Mouse (Mus musculus): ENCODE data around the gene Slc6a13. TPM values are rescaled to one million over a fixed set of nuclear protein-coding genes. Genes with fewer than 3 reads are reported as not detected.

Slc6a13 gene
- polyA plus RNA-seq, 1 experiment from 2014 or later: 39.9 TPM

GRCm38 (mm10) chr6:121319099-121319498 lies 19.1 kb downstream of the Slc6a13 start:
- WGBS: 69% methylated on average over 6 of the region's 6 CpGs
- Histone ChIP-seq H3K36me3 (ENCODE audit: control insufficient read depth, insufficient read depth, low read length) (no peaks in the 10 kb centered on the region), H3K27ac (ENCODE audit: low read length) (no peak overlapping the region), H3K9ac (ENCODE audit: low read depth, low read length) (no peak overlapping the region), H3K4me3 (ENCODE audit: low read depth, low read length) (no peak overlapping the region), H3K4me2 (ENCODE audit: low read length) (no peak overlapping the region), H3K27me3 (ENCODE audit: control insufficient read depth, insufficient read depth, low read depth, low read length) (no peaks in the 10 kb centered on the region), H3K9me3 (replicated peaks; ENCODE audit: control insufficient read depth, low read length, poor library complexity, severe bottlenecking) (no peaks in the 10 kb centered on the region), H3K4me1 (ENCODE audit: control insufficient read depth, insufficient read depth, low read length) (no peaks in the 10 kb centered on the region)
- no peak for ATAC-seq

DNA sequence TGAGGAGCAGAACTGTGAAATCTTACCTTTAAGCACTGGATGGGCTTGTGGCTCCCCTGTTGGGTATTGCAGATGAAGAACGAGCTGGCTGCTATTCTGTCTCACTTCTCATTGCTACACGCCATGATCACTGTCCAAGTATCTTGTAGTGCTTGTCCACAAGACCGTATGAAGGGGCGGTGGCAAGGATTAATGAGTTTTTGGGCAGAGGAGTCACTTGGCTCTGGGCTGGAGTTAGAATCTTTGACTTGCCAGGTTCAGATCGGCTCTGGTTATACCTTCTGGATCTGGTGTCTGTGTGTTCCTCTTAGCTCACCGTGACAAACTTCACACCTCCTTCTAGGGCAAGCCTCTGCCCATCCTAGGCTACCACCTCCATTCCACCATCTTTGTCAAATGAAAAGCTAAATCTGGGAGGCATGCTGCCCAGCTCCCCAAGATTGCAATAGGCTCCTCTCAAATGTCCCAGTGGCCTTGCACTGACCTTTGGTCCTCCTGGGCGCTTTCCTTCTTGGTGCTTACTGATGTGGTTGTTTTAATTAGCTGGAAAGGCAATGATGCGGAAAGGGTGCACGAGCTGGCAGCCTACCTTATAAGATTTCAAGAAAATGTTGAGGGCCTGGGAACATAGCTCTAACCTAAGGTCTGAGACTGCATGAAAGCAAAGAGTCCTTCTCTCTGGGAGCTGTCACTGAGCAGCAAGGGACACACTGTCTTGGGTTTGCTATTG lies 22.5 kb downstream of the Slc6a13 start:
- no peaks in the 10 kb centered on the region for H3K4me1 ChIP-seq (ENCODE audit: control insufficient read depth, insufficient read depth, low read length)
- no peak overlapping the region for H3K4me3 ChIP-seq (ENCODE audit: low read depth, low read length)
- no peaks in the 10 kb centered on the region for H3K36me3 ChIP-seq (ENCODE audit: control insufficient read depth, insufficient read depth, low read length)
- WGBS: 84% methylated on average over 9 of the region's 9 CpGs
- ATAC-seq: no peak
- no peak overlapping the region for H3K27ac ChIP-seq (ENCODE audit: low read length)
- no peak overlapping the region for H3K4me2 ChIP-seq (ENCODE audit: low read length)
- no peaks in the 10 kb centered on the region for H3K27me3 ChIP-seq (ENCODE audit: control insufficient read depth, insufficient read depth, low read depth, low read length)
- H3K9ac ChIP-seq (ENCODE audit: low read depth, low read length): no peak overlapping the region
- no peaks in the 10 kb centered on the region for H3K9me3 ChIP-seq (replicated peaks; ENCODE audit: control insufficient read depth, low read length, poor library complexity, severe bottlenecking)

DNA sequence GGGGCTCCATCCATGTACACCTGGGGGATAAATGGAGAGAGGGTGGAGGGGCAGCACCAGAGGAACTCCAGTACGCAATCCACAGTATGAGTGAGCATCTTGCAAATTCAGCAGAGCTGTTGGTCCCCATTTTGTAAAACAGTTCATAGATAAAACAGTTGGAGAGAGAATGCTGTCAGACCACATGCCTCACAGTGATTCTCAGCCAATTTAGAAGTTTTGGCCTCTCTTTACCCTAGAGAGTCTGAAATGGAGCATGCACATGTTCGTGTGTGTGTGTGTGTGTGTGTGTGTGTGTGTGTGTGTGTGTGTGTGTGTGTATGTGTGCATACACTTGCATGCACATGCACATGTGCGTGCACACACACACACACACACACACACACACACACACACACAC lies 25.3 kb downstream of the Slc6a13 start:
- H3K27me3 ChIP-seq (ENCODE audit: control insufficient read depth, insufficient read depth, low read depth, low read length): no peaks in the 10 kb centered on the region
- WGBS: 82% methylated on average over 2 of the region's 3 CpGs
- no peak overlapping the region for H3K27ac ChIP-seq (ENCODE audit: low read length)
- ATAC-seq: no peak
- H3K9ac ChIP-seq (ENCODE audit: low read depth, low read length): no peak overlapping the region
- no peaks in the 10 kb centered on the region for H3K36me3 ChIP-seq (ENCODE audit: control insufficient read depth, insufficient read depth, low read length)
- no peaks in the 10 kb centered on the region for H3K9me3 ChIP-seq (replicated peaks; ENCODE audit: control insufficient read depth, low read length, poor library complexity, severe bottlenecking)
- peaks cover 5% of the 10 kb centered on the region; the same call in 1 of the 2 replicates for H3K4me1 ChIP-seq (ENCODE audit: control insufficient read depth, insufficient read depth, low read length)
- no peak overlapping the region for H3K4me2 ChIP-seq (ENCODE audit: low read length)
- H3K4me3 ChIP-seq (ENCODE audit: low read depth, low read length): no peak overlapping the region

GRCm38 (mm10) chr6:121325740-121326139 lies 25.7 kb downstream of the Slc6a13 start:
- ATAC-seq: no peak
- Histone ChIP-seq H3K9me3 (replicated peaks; ENCODE audit: control insufficient read depth, low read length, poor library complexity, severe bottlenecking) (no peaks in the 10 kb centered on the region), H3K27ac (ENCODE audit: low read length) (no peak overlapping the region), H3K36me3 (ENCODE audit: control insufficient read depth, insufficient read depth, low read length) (no peaks in the 10 kb centered on the region), H3K4me2 (ENCODE audit: low read length) (no peak overlapping the region), H3K9ac (ENCODE audit: low read depth, low read length) (no peak overlapping the region), H3K4me3 (ENCODE audit: low read depth, low read length) (no peak overlapping the region), H3K27me3 (ENCODE audit: control insufficient read depth, insufficient read depth, low read depth, low read length) (no peaks in the 10 kb centered on the region), H3K4me1 (ENCODE audit: control insufficient read depth, insufficient read depth, low read length) (peaks cover 5% of the 10 kb centered on the region; the same call in 1 of the 2 replicates)
- WGBS: 85% methylated on average over 8 of the region's 9 CpGs

- no peak overlapping the region for H3K4me2 ChIP-seq (ENCODE audit: low read length)
- ATAC-seq: no peak
- no peaks in the 10 kb centered on the region for H3K27me3 ChIP-seq (ENCODE audit: control insufficient read depth, insufficient read depth, low read depth, low read length)
- no peak overlapping the region for H3K27ac ChIP-seq (ENCODE audit: low read length)
- no peaks in the 10 kb centered on the region for H3K36me3 ChIP-seq (ENCODE audit: control insufficient read depth, insufficient read depth, low read length)
- no peaks in the 10 kb centered on the region for H3K9me3 ChIP-seq (replicated peaks; ENCODE audit: control insufficient read depth, low read length, poor library complexity, severe bottlenecking)
- WGBS: 73% methylated on average over 10 of the region's 10 CpGs
- H3K4me1 ChIP-seq (ENCODE audit: control insufficient read depth, insufficient read depth, low read length): peaks cover 5% of the 10 kb centered on the region; the same call in 1 of the 2 replicates
- H3K9ac ChIP-seq (ENCODE audit: low read depth, low read length): no peak overlapping the region
- no peak overlapping the region for H3K4me3 ChIP-seq (ENCODE audit: low read depth, low read length)
Observed at GRCm38 (mm10) chr6:121326486-121327069, 26.6 kb downstream of the Slc6a13 start.

GRCm38 (mm10) chr6:121328417-121328884 lies 28.4 kb downstream of the Slc6a13 start:
- Histone ChIP-seq H3K4me1 (ENCODE audit: control insufficient read depth, insufficient read depth, low read length) (peaks cover 5% of the 10 kb centered on the region; the same call in 1 of the 2 replicates), H3K4me2 (ENCODE audit: low read length) (no peak overlapping the region), H3K9me3 (replicated peaks; ENCODE audit: control insufficient read depth, low read length, poor library complexity, severe bottlenecking) (no peaks in the 10 kb centered on the region), H3K9ac (ENCODE audit: low read depth, low read length) (no peak overlapping the region), H3K27me3 (ENCODE audit: control insufficient read depth, insufficient read depth, low read depth, low read length) (no peaks in the 10 kb centered on the region), H3K36me3 (ENCODE audit: control insufficient read depth, insufficient read depth, low read length) (no peaks in the 10 kb centered on the region), H3K4me3 (ENCODE audit: low read depth, low read length) (no peak overlapping the region), H3K27ac (ENCODE audit: low read length) (no peak overlapping the region)
- ATAC-seq: no peak
- WGBS: 48% methylated on average over 9 of the region's 9 CpGs

- 7% methylated on average over 10 of the region's 10 CpGs for WGBS
- no peaks in the 10 kb centered on the region for H3K27me3 ChIP-seq (ENCODE audit: control insufficient read depth, insufficient read depth, low read depth, low read length)
- H3K9ac ChIP-seq (ENCODE audit: low read depth, low read length): no peak overlapping the region
- H3K36me3 ChIP-seq (ENCODE audit: control insufficient read depth, insufficient read depth, low read length): no peaks in the 10 kb centered on the region
- H3K4me1 ChIP-seq (ENCODE audit: control insufficient read depth, insufficient read depth, low read length): peaks cover 5% of the 10 kb centered on the region; the same call in 1 of the 2 replicates
- no peak overlapping the region for H3K27ac ChIP-seq (ENCODE audit: low read length)
- no peak overlapping the region for H3K4me3 ChIP-seq (ENCODE audit: low read depth, low read length)
- ATAC-seq: peak; percentile 41; the same call in 1 of the 2 replicates
- no peak overlapping the region for H3K4me2 ChIP-seq (ENCODE audit: low read length)
- H3K9me3 ChIP-seq (replicated peaks; ENCODE audit: control insufficient read depth, low read length, poor library complexity, severe bottlenecking): no peaks in the 10 kb centered on the region
Observed at GRCm38 (mm10) chr6:121329848-121330508, 30.0 kb downstream of the Slc6a13 start.

GRCm38 (mm10) chr6:121335841-121336240 lies 35.8 kb downstream of the Slc6a13 start:
- WGBS: 92% methylated on average over 9 of the region's 9 CpGs
- no peak overlapping the region for H3K4me3 ChIP-seq (ENCODE audit: low read depth, low read length)
- no peaks in the 10 kb centered on the region for H3K36me3 ChIP-seq (ENCODE audit: control insufficient read depth, insufficient read depth, low read length)
- no peak overlapping the region for H3K9ac ChIP-seq (ENCODE audit: low read depth, low read length)
- ATAC-seq: no peak
- no peak overlapping the region for H3K4me2 ChIP-seq (ENCODE audit: low read length)
- no peaks in the 10 kb centered on the region for H3K4me1 ChIP-seq (ENCODE audit: control insufficient read depth, insufficient read depth, low read length)
- no peaks in the 10 kb centered on the region; the same call in 1 of the 2 replicates for H3K27me3 ChIP-seq (ENCODE audit: control insufficient read depth, insufficient read depth, low read depth, low read length)
- H3K27ac ChIP-seq (ENCODE audit: low read length): no peak overlapping the region
- H3K9me3 ChIP-seq (replicated peaks; ENCODE audit: control insufficient read depth, low read length, poor library complexity, severe bottlenecking): no peaks in the 10 kb centered on the region

- Histone ChIP-seq H3K27me3 (ENCODE audit: control insufficient read depth, insufficient read depth, low read depth, low read length) (no peaks in the 10 kb centered on the region; the same call in 1 of the 2 replicates), H3K4me1 (ENCODE audit: control insufficient read depth, insufficient read depth, low read length) (no peaks in the 10 kb centered on the region), H3K36me3 (ENCODE audit: control insufficient read depth, insufficient read depth, low read length) (no peaks in the 10 kb centered on the region), H3K9me3 (replicated peaks; ENCODE audit: control insufficient read depth, low read length, poor library complexity, severe bottlenecking) (no peaks in the 10 kb centered on the region), H3K27ac (ENCODE audit: low read length) (no peak overlapping the region), H3K9ac (ENCODE audit: low read depth, low read length) (no peak overlapping the region), H3K4me2 (ENCODE audit: low read length) (no peak overlapping the region), H3K4me3 (ENCODE audit: low read depth, low read length) (no peak overlapping the region)
- no peak for ATAC-seq
- WGBS: 86% methylated on average over 8 of the region's 8 CpGs
Observed at GRCm38 (mm10) chr6:121336558-121336957, 36.5 kb downstream of the Slc6a13 start.
